12 mouse cellular contexts compared by ENCODE assay signal in genomic region chr4:23787417-23788204, GRCm38 (mm10).
DNase-seq lines count a peak whose midpoint lies in the region; ATAC-seq and TF ChIP-seq lines count a peak whose summit lies in the region.
"Had no signal": no experiment of that assay in that cellular context is flagged by ENCODE, and none has a peak within 500 bp of the region (broad histone marks: within the 10 kb centered on the region; RNA-seq: fewer than 3 reads in every experiment).

No protein-coding gene starts in this region.

- no peak for TF ChIP-seq CTCF in lung, postnatal 0 days (IDR thresholded peaks at IDR 0.05)

- H3K4me3 ChIP-seq in forebrain, embryonic 12.5 days (replicated peaks): no peak overlapping the region
- H3K4me3 ChIP-seq in hindbrain, embryonic 16.5 days (ENCODE audit: low read length): no peak overlapping the region
- no peak overlapping the region for H3K4me3 ChIP-seq in neural tube, embryonic 11.5 days (ENCODE audit: low read depth, low read length)
- H3K4me3 ChIP-seq in lung, postnatal 0 days (ENCODE audit: low read depth, low read length): no peak overlapping the region
- H3K4me3 ChIP-seq: heart, embryonic 10.5 days; myocyte had no signal

- no peak for TF ChIP-seq EP300 in lung, postnatal 0 days (IDR thresholded peaks at IDR 0.05)

- no peaks in the 10 kb centered on the region for H3K36me3 ChIP-seq in forebrain, embryonic 12.5 days (replicated peaks)
- H3K36me3 ChIP-seq in hindbrain, embryonic 16.5 days (ENCODE audit: control insufficient read depth, insufficient read depth, low read length): no peaks in the 10 kb centered on the region
- no peaks in the 10 kb centered on the region for H3K36me3 ChIP-seq in neural tube, embryonic 11.5 days (ENCODE audit: control insufficient read depth, insufficient read depth, low read length)
- no peaks in the 10 kb centered on the region for H3K36me3 ChIP-seq in lung, postnatal 0 days (ENCODE audit: insufficient read depth, low read length)
- H3K36me3 ChIP-seq: heart, embryonic 10.5 days had no signal

- H3K27me3 ChIP-seq in forebrain, embryonic 12.5 days: no peaks in the 10 kb centered on the region
- no peaks in the 10 kb centered on the region for H3K27me3 ChIP-seq in hindbrain, embryonic 16.5 days (replicated peaks; ENCODE audit: control insufficient read depth, insufficient read depth, low read length)
- no peaks in the 10 kb centered on the region for H3K27me3 ChIP-seq in neural tube, embryonic 11.5 days (ENCODE audit: control insufficient read depth, insufficient read depth, low read length)
- H3K27me3 ChIP-seq in lung, postnatal 0 days (replicated peaks; ENCODE audit: insufficient read depth, low read length): no peaks in the 10 kb centered on the region

- peaks cover 6% of the 10 kb centered on the region for H3K4me1 ChIP-seq in forebrain, embryonic 12.5 days
- no peaks in the 10 kb centered on the region for H3K4me1 ChIP-seq in hindbrain, embryonic 16.5 days (ENCODE audit: control insufficient read depth, insufficient read depth, low read depth, low read length)
- no peaks in the 10 kb centered on the region; the same call in 1 of the 2 replicates for H3K4me1 ChIP-seq in neural tube, embryonic 11.5 days (ENCODE audit: control insufficient read depth, insufficient read depth, low read length)
- H3K4me1 ChIP-seq in lung, postnatal 0 days (ENCODE audit: insufficient read depth, low read depth, low read length): no peaks in the 10 kb centered on the region
- H3K4me1 ChIP-seq: heart, embryonic 10.5 days had no signal

- peak overlapping the region; percentile 79 for H3K27ac ChIP-seq in forebrain, embryonic 12.5 days
- no peak overlapping the region for H3K27ac ChIP-seq in hindbrain, embryonic 16.5 days (ENCODE audit: low read depth, low read length)
- H3K27ac ChIP-seq in neural tube, embryonic 11.5 days (ENCODE audit: low read depth, low read length): peak overlapping the region; percentile 45; the same call in 1 of the 2 replicates
- H3K27ac ChIP-seq in lung, postnatal 0 days (ENCODE audit: low read length): no peak overlapping the region
- H3K27ac ChIP-seq: heart, embryonic 10.5 days had no signal

- WGBS in forebrain, embryonic 12.5 days: 9% methylated on average over 4 of the region's 4 CpGs
- WGBS in hindbrain, embryonic 16.5 days: 24% methylated on average over 4 of the region's 4 CpGs
- WGBS in neural tube, embryonic 11.5 days: 39% methylated on average over 4 of the region's 4 CpGs
- WGBS in lung, postnatal 0 days: 72% methylated on average over 4 of the region's 4 CpGs

- ATAC-seq in forebrain, embryonic 12.5 days (ENCODE audit: low FRiP score): peak; percentile 97
- peak; percentile 97 for ATAC-seq in hindbrain, embryonic 16.5 days
- ATAC-seq in neural tube, embryonic 11.5 days (ENCODE audit: insufficient read depth, low FRiP score, low TSS enrichment): peak; percentile 97
- ATAC-seq in cerebellum, adult (ENCODE audit: insufficient number of reproducible peaks, low FRiP score, low TSS enrichment): no peak
- ATAC-seq in lung, postnatal 0 days: no peak

- H3K9me3 ChIP-seq in forebrain, embryonic 12.5 days: no peaks in the 10 kb centered on the region
- H3K9me3 ChIP-seq in hindbrain, embryonic 16.5 days (ENCODE audit: control insufficient read depth, low read length): no peaks in the 10 kb centered on the region
- no peaks in the 10 kb centered on the region for H3K9me3 ChIP-seq in neural tube, embryonic 11.5 days (ENCODE audit: control insufficient read depth, low read length)
- no peaks in the 10 kb centered on the region for H3K9me3 ChIP-seq in lung, postnatal 0 days (ENCODE audit: low read length)
- H3K9me3 ChIP-seq: heart, embryonic 10.5 days had no signal

- no peak overlapping the region for H3K9ac ChIP-seq in forebrain, embryonic 12.5 days
- H3K9ac ChIP-seq in hindbrain, embryonic 16.5 days (ENCODE audit: low read depth, low read length): no peak overlapping the region
- no peak overlapping the region for H3K9ac ChIP-seq in neural tube, embryonic 11.5 days (ENCODE audit: low read length)
- H3K9ac ChIP-seq in lung, postnatal 0 days (replicated peaks; ENCODE audit: low read depth): no peak overlapping the region

- H3K4me2 ChIP-seq in forebrain, embryonic 12.5 days: peak overlapping the region; percentile 17
- H3K4me2 ChIP-seq in hindbrain, embryonic 16.5 days (ENCODE audit: low read length): no peak overlapping the region
- no peak overlapping the region for H3K4me2 ChIP-seq in neural tube, embryonic 11.5 days (ENCODE audit: low read depth)
- no peak overlapping the region for H3K4me2 ChIP-seq in lung, postnatal 0 days (replicated peaks; ENCODE audit: low read depth, low read length)

- peak; percentile 78 for DNase-seq in embryo, embryonic 10 days (ENCODE audit: low spot score)
- peak; percentile 78 for DNase-seq in neural tube, embryonic 11.5 days (ENCODE audit: low spot score)
- no peak for DNase-seq in gastrocnemius, postnatal 10 days
- no peak for DNase-seq in layer of hippocampus, adult 18-20 months (ENCODE audit: low spot score in 2 of 2)
- no peak for DNase-seq in lung, postnatal 0 days (ENCODE audit: low spot score)
- DNase-seq: kidney, postnatal 10 days; lung, postnatal 14 days had no signal

Comparison
In these comparisons a context has a peak if more than half of its experiments do, and no peak if none do; other contexts are left out.
1. DNase-seq: peak in embryo, embryonic 10 days (single experiment) and neural tube, embryonic 11.5 days (single experiment); none in gastrocnemius, postnatal 10 days (single experiment), layer of hippocampus, adult 18-20 months (0 of 2) and lung, postnatal 0 days (single experiment).
2. ATAC-seq: peak in forebrain, embryonic 12.5 days (single experiment), hindbrain, embryonic 16.5 days (single experiment) and neural tube, embryonic 11.5 days (single experiment); none in cerebellum, adult (single experiment) and lung, postnatal 0 days (single experiment).
3. H3K27ac ChIP-seq: peak in forebrain, embryonic 12.5 days (single experiment) and neural tube, embryonic 11.5 days (single experiment); none in hindbrain, embryonic 16.5 days (single experiment) and lung, postnatal 0 days (single experiment).